Mouse (Mus musculus) granulocyte monocyte progenitor cell, adult 5-6 weeks (primary cell): Measurements from ENCODE around the gene Gm1673. TPM values are rescaled to one million over a fixed set of nuclear protein-coding genes. Genes with fewer than 3 reads are reported as not detected.

Experiments used
- ATAC-seq: replicated peaks from 2 replicates; pipeline ENCODE4 v1.8.0; 2016; ENCODE audit warnings: mild to moderate bottlenecking, moderate TSS enrichment, inconsistent platforms; ENCODE audit not compliant: poor library complexity, severe bottlenecking
- total RNA-seq, 2 experiments: library from RNA; stranded (forward) in 1 of 2; stranded (reverse) in 1 of 2; fragments of 200-712, 200-1000 nt in 1 of 2; fragments of >200 nt in 1 of 2; fragmentation: Nextera tagmentation in 1 of 2; gene quantifications; 2 replicates each; pipeline ENCODE4 v1.2.3; 2014 to 2017

Gm1673 gene
- total RNA-seq, 2 experiments from 2014 or later: 2.1 to 14.6 TPM

DNA sequence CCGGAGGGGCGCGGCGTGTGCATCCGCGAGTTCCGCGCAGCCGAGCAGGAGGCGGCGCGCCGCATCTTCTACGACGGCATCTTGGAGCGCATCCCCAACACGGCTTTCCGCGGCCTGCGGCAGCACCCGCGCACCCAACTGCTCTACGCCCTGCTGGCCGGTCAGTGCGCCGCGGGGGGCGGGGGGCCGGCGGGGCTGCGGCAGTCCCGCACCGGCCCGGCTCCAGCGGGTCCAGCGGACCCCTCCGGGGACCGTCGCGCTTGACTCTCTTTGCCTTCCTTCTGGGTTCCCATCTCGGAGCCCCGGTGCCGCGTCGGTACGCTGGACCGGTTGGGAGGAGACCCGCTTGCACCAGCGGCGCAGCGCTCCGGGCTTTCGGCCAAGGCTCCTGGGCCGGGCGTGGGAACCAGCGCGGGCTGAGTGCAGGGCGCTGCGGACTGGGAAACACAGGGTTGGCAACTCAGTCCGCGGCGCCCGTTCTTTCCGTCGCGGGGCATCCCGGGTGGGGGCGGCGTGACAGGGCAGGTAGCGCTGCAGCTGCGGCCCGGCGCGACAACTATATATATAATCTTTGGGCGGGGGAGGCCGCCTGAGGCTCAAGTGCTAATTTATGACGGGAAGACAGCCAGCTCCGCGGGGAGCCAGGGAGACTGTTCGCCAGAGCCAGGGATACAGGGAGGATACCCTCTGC, 14.0 kb downstream of the Gm1673 start:
- ATAC-seq: 0 out of 2 replicates have a peak, but pooled peaks have one; percentile 1

- no peak for ATAC-seq
These were observed 14.7 kb downstream of the Gm1673 start for GRCm38 (mm10) chr5:33997829-33998504.

DNA sequence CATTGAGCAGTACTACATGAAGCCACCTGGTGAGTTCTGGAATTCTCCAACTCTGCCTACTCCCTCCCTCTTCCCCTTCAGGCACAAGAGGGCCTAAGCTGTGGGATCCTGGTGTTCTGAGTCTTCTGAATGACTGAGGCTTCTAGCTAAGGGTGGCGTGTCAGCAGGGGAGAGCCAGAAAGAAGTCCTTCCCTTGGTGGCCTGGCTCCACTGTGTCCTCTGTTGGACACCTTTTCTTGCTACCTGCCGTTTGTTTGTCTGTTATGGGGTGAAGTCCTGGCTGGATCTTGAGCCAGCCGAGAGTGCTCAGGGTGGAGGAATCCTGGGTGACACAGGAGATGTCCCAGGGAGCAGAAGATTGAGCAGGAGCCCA, 15.3 kb downstream of the Gm1673 start:
- no peak for ATAC-seq

- ATAC-seq: no peak
These were observed 16.3 kb downstream of the Gm1673 start for GRCm38 (mm10) chr5:33999466-34000090.

- ATAC-seq: no peak
These were observed 17.6 kb downstream of the Gm1673 start for GRCm38 (mm10) chr5:34000809-34001208.

DNA sequence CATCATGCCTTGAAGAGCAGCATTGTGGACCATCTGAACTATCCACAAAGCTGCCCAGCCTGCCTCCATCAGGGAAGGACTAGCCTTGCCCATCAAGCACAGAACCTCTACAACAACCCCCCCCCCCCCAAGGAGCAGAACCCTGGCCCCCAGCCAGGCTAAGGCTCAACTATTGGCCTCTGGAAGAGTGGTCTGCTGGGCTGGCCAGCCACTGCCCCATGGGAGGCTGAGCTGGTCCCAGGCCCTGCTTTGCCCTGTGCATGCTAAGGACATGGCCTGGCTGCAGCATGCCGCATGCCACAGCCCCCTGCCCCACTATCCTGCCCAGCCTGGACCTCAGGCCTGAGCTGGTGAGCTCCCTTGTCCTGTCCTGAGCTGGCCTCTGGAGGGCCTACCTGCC, 18.2 kb downstream of the Gm1673 start:
- ATAC-seq: no peak

DNA sequence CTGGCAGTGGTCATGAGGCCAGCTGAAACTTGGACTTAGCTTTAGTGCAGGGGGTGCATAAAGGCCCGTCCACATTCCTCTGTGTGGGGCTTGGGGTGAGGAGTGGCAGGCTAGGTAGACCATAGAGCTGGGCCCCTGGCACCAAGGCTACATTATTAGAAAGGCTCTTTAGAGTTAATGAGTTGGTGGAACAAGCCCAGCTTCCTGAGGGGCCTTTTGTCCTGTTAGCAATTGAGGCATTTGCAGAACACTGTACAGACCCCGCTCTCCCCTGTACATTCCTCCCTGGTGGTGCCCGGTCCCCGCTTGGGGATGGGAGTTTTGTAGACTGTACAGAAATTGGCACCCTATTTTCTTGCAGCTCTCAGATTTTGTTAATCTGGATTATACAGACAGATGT, 19.4 kb downstream of the Gm1673 start:
- no peak for ATAC-seq

- ATAC-seq: no peak
These were observed 21.4 kb downstream of the Gm1673 start for GRCm38 (mm10) chr5:34004618-34005017.

GRCm38 (mm10) chr5:34006832-34007231, 23.6 kb downstream of the Gm1673 start:
- ATAC-seq: no peak

GRCm38 (mm10) chr5:34007392-34007941, 24.2 kb downstream of the Gm1673 start:
- no peak for ATAC-seq

- ATAC-seq: no peak
These were observed 31.4 kb downstream of the Gm1673 start for GRCm38 (mm10) chr5:34014652-34015051.

DNA sequence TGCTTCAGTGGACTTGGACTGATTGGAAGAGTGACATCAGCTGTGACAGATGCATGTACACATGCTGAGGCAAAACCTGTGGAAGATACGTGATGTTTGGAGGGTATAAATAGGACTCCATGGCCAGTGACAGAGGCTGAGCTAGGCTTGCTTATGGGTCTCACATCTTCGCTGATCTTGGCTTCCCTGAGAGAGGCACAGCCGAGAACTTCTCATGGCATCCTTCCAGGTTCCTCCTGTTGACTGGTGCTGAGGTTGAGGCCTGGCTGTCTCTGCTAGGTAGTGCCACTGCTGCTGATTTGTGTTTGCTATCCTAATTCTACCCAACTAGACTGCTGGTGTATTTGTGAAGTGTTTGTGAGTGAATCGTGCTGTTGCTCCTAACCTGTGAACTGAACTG, 35.7 kb downstream of the Gm1673 start:
- no peak for ATAC-seq

- ATAC-seq: no peak
These were observed 46.9 kb downstream of the Gm1673 start for GRCm38 (mm10) chr5:34030101-34030500.

DNA sequence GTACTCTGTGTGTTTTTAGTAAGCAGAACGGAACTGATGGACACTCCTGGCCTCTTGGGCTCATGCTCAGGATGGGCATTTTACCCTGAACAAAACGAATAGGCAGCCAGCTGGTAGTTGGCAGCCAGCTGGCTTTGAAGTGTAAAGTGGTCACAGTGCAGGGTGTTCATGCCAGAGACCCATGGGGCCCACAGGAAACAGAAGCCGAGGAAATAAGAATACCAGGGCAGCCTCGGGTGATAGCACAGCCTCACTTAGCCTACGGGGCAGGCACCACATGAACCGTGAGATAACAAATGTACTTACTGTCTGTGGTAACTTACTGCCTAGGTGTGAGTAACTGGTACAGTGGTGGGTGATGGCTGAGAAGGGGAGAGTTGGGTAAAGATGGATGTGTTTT, 47.8 kb downstream of the Gm1673 start:
- ATAC-seq: no peak

DNA sequence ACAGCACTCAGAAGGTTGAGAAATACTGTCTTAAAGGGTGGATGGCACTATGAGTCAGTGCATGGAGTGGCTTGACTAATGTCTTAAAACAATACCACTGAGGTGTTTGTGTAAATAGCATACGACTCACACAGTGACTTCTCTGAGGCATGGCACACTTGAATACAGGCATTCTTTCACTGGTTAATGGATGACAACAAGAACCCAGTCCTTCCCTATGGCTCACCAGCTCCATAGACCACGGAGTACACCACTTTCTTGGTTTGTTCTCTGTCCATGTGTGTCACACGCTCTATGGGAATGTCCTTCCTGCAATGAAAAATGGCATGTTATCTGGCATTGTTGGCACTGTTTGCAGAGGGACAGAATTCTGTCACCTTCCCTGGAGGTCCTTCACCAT, 49.3 kb downstream of the Gm1673 start:
- ATAC-seq: no peak

Other genes with a start within 250 kb of the Gm1673 start
- 24.5 and 25.3 TPM in 2 replicates for gene Letm1, start 200.6 kb upstream of the Gm1673 start, total RNA-seq (2014; fragmentation: Nextera tagmentation)
- 19.9 and 22.3 TPM in 2 replicates for gene Letm1, start 200.6 kb upstream of the Gm1673 start, total RNA-seq (2017)
- gene Nsd2, start 162.7 kb upstream of the Gm1673 start, total RNA-seq (2014; fragmentation: Nextera tagmentation): 108 and 109 TPM in 2 replicates
- gene Nsd2, start 162.7 kb upstream of the Gm1673 start, total RNA-seq (2017): 108 and 136 TPM in 2 replicates
- gene Nelfa, start 47.0 kb upstream of the Gm1673 start, total RNA-seq (2014; fragmentation: Nextera tagmentation): 38.0 and 44.6 TPM in 2 replicates
- gene Nelfa, start 47.0 kb upstream of the Gm1673 start, total RNA-seq (2017): 33.1 and 34.4 TPM in 2 replicates
- 4.8 and 6.3 TPM in 2 replicates for gene Nat8l, start 12.6 kb downstream of the Gm1673 start, total RNA-seq (2014; fragmentation: Nextera tagmentation)
- 1.7 and 2.2 TPM in 2 replicates for gene Nat8l, start 12.6 kb downstream of the Gm1673 start, total RNA-seq (2017)
- gene Poln, start 186.0 kb downstream of the Gm1673 start, total RNA-seq (2014; fragmentation: Nextera tagmentation): 0.58 and 0.97 TPM in 2 replicates
- 0.69 and 2.5 TPM in 2 replicates for gene Poln, start 186.0 kb downstream of the Gm1673 start, total RNA-seq (2017)
- gene Haus3, start 186.1 kb downstream of the Gm1673 start, total RNA-seq (2014; fragmentation: Nextera tagmentation): 56.3 and 65.6 TPM in 2 replicates
- 168 and 214 TPM in 2 replicates for gene Haus3, start 186.1 kb downstream of the Gm1673 start, total RNA-seq (2017)
- gene Mxd4, start 204.3 kb downstream of the Gm1673 start, total RNA-seq (2014; fragmentation: Nextera tagmentation): 36.7 and 43.4 TPM in 2 replicates
- gene Mxd4, start 204.3 kb downstream of the Gm1673 start, total RNA-seq (2017): 21.6 and 22.7 TPM in 2 replicates